Mouse (Mus musculus) liver, postnatal 0 days (tissue): ENCODE results near the gene Endou. TPM values are rescaled to one million over a fixed set of nuclear protein-coding genes. Genes with fewer than 3 reads are reported as not detected.
A peak's percentile ranks its signal among the peaks of the same experiment; 100 is the strongest.
"Not testable (repeated sequence)": the region's sequence is repeated elsewhere in the genome, so short reads cannot be mapped to it uniquely, and the experiment has no call there.

Source experiments
- ATAC-seq: fragments of 200-750 bp; cut with Nextera tagmentation; 2 replicates; pipeline ENCODE4 v1.8.0; 2017; ENCODE audit warnings: mild to moderate bottlenecking, moderate library complexity
- DNase-seq: peaks from one replicate; pipeline ENCODE4 v3.0.0-alpha.2; 2016
- H3K27ac ChIP-seq: fragments of 300-500 bp; sonication (generic); 2 replicates; pipeline ENCODE4 v1.5.1; 2014; ENCODE audit warnings: antibody characterized with exemption, moderate library complexity, mild to moderate bottlenecking, low read depth
- H3K27me3 ChIP-seq: fragments of 300-500 bp; sonication (generic); 2 replicates; pipeline ENCODE4 v1.6.1; 2014; ENCODE audit warnings: low read length, control low read depth, mixed read lengths; ENCODE audit not compliant: insufficient read depth
- H3K36me3 ChIP-seq: fragments of 300-500 bp; sonication (generic); replicated peaks from 2 replicates; pipeline ENCODE4 v1.6.1; 2014; ENCODE audit warnings: mild to moderate bottlenecking, control low read depth, low read length, moderate library complexity, mixed read lengths; ENCODE audit not compliant: insufficient read depth
- H3K4me1 ChIP-seq: fragments of 300-500 bp; sonication (generic); 2 replicates; pipeline ENCODE4 v1.6.1; 2014; ENCODE audit warnings: antibody characterized with exemption, mild to moderate bottlenecking, control low read depth; ENCODE audit not compliant: insufficient read depth
- H3K4me2 ChIP-seq: fragments of 300-500 bp; sonication (generic); 2 replicates; pipeline ENCODE4 v1.6.1; 2014; ENCODE audit warnings: low read depth, mild to moderate bottlenecking, low read length, moderate library complexity, mixed read lengths
- H3K4me3 ChIP-seq: fragments of 300-500 bp; sonication (generic); 2 replicates; pipeline ENCODE4 v1.5.1; 2014; ENCODE audit warnings: low read depth, low read length
- H3K9ac ChIP-seq: fragments of 300-500 bp; sonication (generic); replicated peaks from 2 replicates; pipeline ENCODE4 v1.6.1; 2014; ENCODE audit warnings: mild to moderate bottlenecking, moderate library complexity
- H3K9me3 ChIP-seq: fragments of 300-500 bp; sonication (generic); 2 replicates; pipeline ENCODE4 v1.6.1; 2016; ENCODE audit warnings: mild to moderate bottlenecking, control low read depth, low read length, mixed read lengths
- CTCF ChIP-seq: sonication (generic); IDR thresholded peaks from 2 replicates; pipeline ENCODE4 v1.5.1; 2016; ENCODE audit warnings: antibody characterized with exemption, low read depth
- EP300 ChIP-seq: IDR thresholded peaks from 2 replicates; pipeline ENCODE4 v1.6.1; 2016; ENCODE audit warnings: antibody characterized with exemption, low read depth, mild to moderate bottlenecking
- WGBS: fragments of 180-500 bp; shearing (Covaris S2); extraction: QIAGEN DNeasy Blood & Tissue Kit; methylation state at CpG from one replicate; pipeline ENCODE4 v1.1.7; 2014; ENCODE audit not compliant: insufficient replicate concordance; 5-methylcytosine and 5-hydroxymethylcytosine counted together
- polyA plus RNA-seq: library from polyadenylated mRNA; unstranded; fragments of >200 nt; fragmentation: Nextera tagmentation; extraction: Ambion mirVana; gene quantifications from 2 replicates; pipeline ENCODE4 v1.2.1, GENCODE M21; 2015

Gene Endou
- polyA plus RNA-seq, 1 experiment from 2014 or later = 0.82 TPM

- Histone ChIP-seq H3K4me1 (no peaks in the 10 kb centered on the region), H3K4me3 (no peak overlapping the region), H3K9ac (no peak overlapping the region), H3K27ac (no peak overlapping the region), H3K36me3 (peaks cover 28% of the 10 kb centered on the region), H3K9me3 (no peaks in the 10 kb centered on the region), H3K27me3 (no peaks in the 10 kb centered on the region), H3K4me2 (no peak overlapping the region)
- WGBS = 84% methylated on average over 4 of the region's 4 CpGs
- no peak for ATAC-seq
- DNase-seq = no peak
- TF ChIP-seq CTCF (no peak), EP300 (no peak)
Observed at GRCm38 (mm10) chr15:97674423-97674822, 56.7 kb downstream of the Endou start.

GRCm38 (mm10) chr15:97673256-97674000 lies 57.7 kb downstream of the Endou start:
- WGBS = 86% methylated on average over 7 of the region's 7 CpGs
- ATAC-seq = no peak
- no peaks in the 10 kb centered on the region for H3K4me1 ChIP-seq
- no peak overlapping the region for H3K4me2 ChIP-seq
- TF ChIP-seq CTCF = no peak
- TF ChIP-seq EP300 = no peak
- H3K27me3 ChIP-seq = no peaks in the 10 kb centered on the region
- H3K36me3 ChIP-seq = peaks cover 26% of the 10 kb centered on the region
- no peak for DNase-seq
- H3K9ac ChIP-seq = no peak overlapping the region
- no peaks in the 10 kb centered on the region for H3K9me3 ChIP-seq
- no peak overlapping the region for H3K4me3 ChIP-seq
- H3K27ac ChIP-seq = no peak overlapping the region

- ATAC-seq (no peak), DNase-seq (no peak)
- Histone ChIP-seq H3K4me3 (no peak overlapping the region), H3K27me3 (no peaks in the 10 kb centered on the region), H3K27ac (no peak overlapping the region), H3K36me3 (peaks cover 17% of the 10 kb centered on the region), H3K4me2 (no peak overlapping the region), H3K4me1 (no peaks in the 10 kb centered on the region), H3K9ac (no peak overlapping the region), H3K9me3 (no peaks in the 10 kb centered on the region)
- no peak for TF ChIP-seq CTCF
- 77% methylated on average over 9 of the region's 9 CpGs for WGBS
Observed at GRCm38 (mm10) chr15:97672211-97672765, 58.9 kb downstream of the Endou start.

DNA sequence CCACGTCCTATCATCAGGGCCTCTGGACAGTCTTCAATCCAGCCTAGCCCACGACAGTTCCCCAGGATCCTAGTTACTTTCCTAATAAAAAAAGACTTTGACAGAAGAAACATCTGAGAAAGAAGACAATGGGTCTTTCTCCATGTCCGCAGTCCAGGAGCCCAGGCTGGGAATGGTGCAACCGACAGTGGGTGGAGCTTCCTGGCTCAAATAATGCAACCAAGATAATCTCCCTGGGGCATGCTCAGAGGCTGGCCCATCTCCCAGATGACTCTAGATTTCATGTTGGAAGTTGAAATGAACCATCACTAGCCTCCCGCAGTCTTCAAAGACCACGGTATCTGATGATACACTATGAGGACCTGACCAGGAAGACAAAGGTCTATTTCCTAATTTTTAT lies 60.6 kb downstream of the Endou start:
- WGBS = 59% methylated on average over 6 of the region's 6 CpGs
- no peak overlapping the region for H3K4me2 ChIP-seq
- peaks cover 13% of the 10 kb centered on the region for H3K36me3 ChIP-seq
- H3K27ac ChIP-seq = no peak overlapping the region
- H3K4me1 ChIP-seq = no peaks in the 10 kb centered on the region
- no peaks in the 10 kb centered on the region for H3K27me3 ChIP-seq
- no peak for DNase-seq
- TF ChIP-seq EP300 (no peak), CTCF (no peak)
- H3K9me3 ChIP-seq = no peaks in the 10 kb centered on the region
- no peak overlapping the region for H3K4me3 ChIP-seq
- H3K9ac ChIP-seq = no peak overlapping the region
- no peak for ATAC-seq

GRCm38 (mm10) chr15:97668158-97668877 lies 62.8 kb downstream of the Endou start:
- H3K9me3 ChIP-seq, H3K27me3 ChIP-seq, H3K4me1 ChIP-seq, H3K4me3 ChIP-seq, ATAC-seq, H3K36me3 ChIP-seq, H3K9ac ChIP-seq, H3K27ac ChIP-seq, H3K4me2 ChIP-seq, DNase-seq: not testable (repeated sequence)
- WGBS = 65% methylated on average over 16 of the region's 17 CpGs

GRCm38 (mm10) chr15:97667437-97667836 lies 63.7 kb downstream of the Endou start:
- peaks cover 2% of the 10 kb centered on the region; the same call in 1 of the 2 replicates for H3K4me1 ChIP-seq
- H3K36me3 ChIP-seq = no peaks in the 10 kb centered on the region
- H3K27ac ChIP-seq = no peak overlapping the region
- no peak overlapping the region for H3K9ac ChIP-seq
- no peak overlapping the region for H3K4me3 ChIP-seq
- peak; percentile 77 for DNase-seq
- TF ChIP-seq EP300 (no peak), CTCF (peak; percentile 91)
- no peak overlapping the region for H3K4me2 ChIP-seq
- WGBS = 28% methylated on average over 7 of the region's 7 CpGs
- ATAC-seq = peak; percentile 22; the same call in 1 of the 2 replicates
- H3K9me3 ChIP-seq = no peaks in the 10 kb centered on the region
- H3K27me3 ChIP-seq = no peaks in the 10 kb centered on the region
